Mouse (Mus musculus) olfactory bulb, adult 2 months (tissue): Measurements from ENCODE around the gene Mbtps1.

Experiments used
- CTCF ChIP-seq: fragments of 200-500 bp; IDR thresholded peaks from 2 replicates; pipeline ENCODE4 v1.5.1; 2012; ENCODE audit warnings: low read depth, mild to moderate bottlenecking, low read length, moderate library complexity; ENCODE audit not compliant: insufficient read depth
- POLR2A ChIP-seq: fragments of 200-500 bp; IDR thresholded peaks from 2 replicates; pipeline ENCODE4 v1.6.1; 2012; ENCODE audit warnings: mild to moderate bottlenecking, low read depth, low read length, moderate library complexity; ENCODE audit not compliant: insufficient read depth

- TF ChIP-seq POLR2A (no peak), CTCF (no peak)
These were observed 90.4 kb downstream of the Mbtps1 start for GRCm38 (mm10) chr8:119468091-119468490.
